In the genomic region with DNA sequence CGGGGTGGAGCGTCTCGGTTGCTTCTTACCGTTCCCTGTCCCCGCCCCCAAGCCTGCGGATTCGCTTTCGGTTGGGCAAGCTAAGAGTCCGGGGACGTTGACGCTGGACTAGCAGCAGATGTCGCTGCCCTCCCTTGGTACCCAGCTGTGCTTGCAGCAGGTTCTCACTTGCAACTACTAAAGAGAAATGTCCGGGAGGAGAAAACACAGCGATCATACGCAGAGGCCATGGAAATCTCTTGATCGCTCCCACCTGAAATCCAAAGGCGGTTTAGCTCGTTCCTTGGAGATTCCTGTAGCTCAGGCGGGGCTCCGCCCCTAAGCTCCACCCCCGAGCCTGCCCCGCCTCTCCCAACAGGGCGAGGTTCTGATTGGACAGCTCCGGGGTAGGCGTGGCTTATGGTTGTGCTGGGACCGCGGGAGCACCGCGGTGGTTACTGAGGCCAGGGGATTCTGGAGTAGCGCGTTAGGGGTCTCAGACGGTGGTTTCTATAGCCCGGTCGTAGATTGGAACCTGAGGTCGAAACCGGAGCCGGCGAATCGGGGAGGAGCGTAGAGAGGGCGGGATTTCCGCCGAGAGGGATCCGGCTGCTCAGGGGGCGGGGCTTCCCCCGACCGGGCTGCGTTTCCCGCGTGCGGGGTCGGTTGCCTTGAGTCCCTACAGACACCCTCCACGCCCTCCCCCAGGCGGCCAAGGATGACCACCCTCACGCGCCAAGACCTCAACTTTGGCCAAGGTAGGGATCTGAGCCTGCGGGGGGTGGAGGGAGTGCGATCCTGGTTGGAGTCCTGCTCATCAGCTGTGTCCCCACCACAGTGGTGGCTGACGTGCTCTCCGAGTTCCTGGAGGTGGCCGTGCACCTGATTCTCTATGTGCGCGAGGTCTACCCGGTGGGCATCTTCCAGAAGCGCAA, we compare ENCODE assay signal across 1 mouse cellular context.
TF ChIP-seq lines count a peak whose summit lies in the region.

No protein-coding gene starts in this region.

TF ChIP-seq in myocyte, 11 proteins besides CTCF, POLR2A, EP300 and RAD21:
- TF ChIP-seq POLR2AphosphoS2 (IDR thresholded peaks at IDR 0.05; ENCODE audit: insufficient read length, low read depth) (peak; percentile 32), MAX (IDR thresholded peaks at IDR 0.05; ENCODE audit: low read depth) (no peak), E2F4 (IDR thresholded peaks at IDR 0.05; ENCODE audit: insufficient read depth) (no peak), CEBPB (IDR thresholded peaks at IDR 0.05; ENCODE audit: insufficient read depth, poor library complexity, severe bottlenecking) (no peak), MYOG (IDR thresholded peaks at IDR 0.05; ENCODE audit: control insufficient read depth in 1 of 3, insufficient read depth in 1 of 3, insufficient read length in 2 of 3, low read depth in 2 of 3) (no peak), SRF (IDR thresholded peaks at IDR 0.05; ENCODE audit: control insufficient read depth, insufficient read length, low read depth) (no peak), REST (IDR thresholded peaks at IDR 0.05; ENCODE audit: insufficient read depth, insufficient read length) (no peak)
TF ChIP-seq in myocyte: peak in this region for 1.
